ENCODE assay signal across 41 mouse cellular contexts in the genomic region with DNA sequence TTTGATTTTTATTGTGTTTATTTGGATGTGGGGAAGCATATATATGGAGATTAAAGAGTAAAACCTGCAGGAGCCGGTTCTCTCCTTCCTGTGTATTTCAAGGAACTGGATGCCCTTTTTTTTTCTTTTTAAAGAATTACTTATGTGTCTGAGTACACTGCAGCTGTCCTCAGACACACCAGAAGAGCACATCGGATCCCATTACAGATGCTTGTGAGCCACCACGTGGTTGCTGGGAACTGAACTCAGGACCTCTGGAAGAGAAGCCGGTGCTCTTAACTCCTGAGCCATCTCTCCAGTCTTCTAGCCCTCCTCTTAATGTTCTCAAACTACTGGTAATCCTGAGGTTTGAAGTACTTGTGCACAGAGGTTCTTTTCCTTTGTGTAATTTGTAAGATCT. TPM values are rescaled to one million over a fixed set of nuclear protein-coding genes. Genes with fewer than 3 reads are reported as not detected.
"Had no signal": no experiment of that assay in that cellular context is flagged by ENCODE, and none has a peak within 500 bp of the region (broad histone marks: within the 10 kb centered on the region; RNA-seq: fewer than 3 reads in every experiment).

No protein-coding gene starts in this region.

- H3K4me2 ChIP-seq: heart, embryonic 13.5 days; heart, embryonic 15.5 days; hindbrain, embryonic 12.5 days; hindbrain, embryonic 14.5 days; limb, embryonic 13.5 days; limb, embryonic 15.5 days; liver, embryonic 12.5 days had no signal

- H3K9ac ChIP-seq: heart, embryonic 13.5 days; heart, embryonic 15.5 days; hindbrain, embryonic 12.5 days; hindbrain, embryonic 14.5 days; limb, embryonic 13.5 days; limb, embryonic 15.5 days; liver, embryonic 12.5 days; liver, embryonic 14.5 days had no signal

- H3K27ac ChIP-seq: heart, adult 2 months; heart, embryonic 13.5 days; heart, embryonic 15.5 days; hindbrain, embryonic 10.5 days; hindbrain, embryonic 12.5 days; hindbrain, embryonic 14.5 days; limb, embryonic 13.5 days; limb, embryonic 15.5 days; liver, embryonic 12.5 days; liver, embryonic 14.5 days had no signal

- H3K27me3 ChIP-seq: heart, embryonic 13.5 days; heart, embryonic 15.5 days; hindbrain, embryonic 12.5 days; limb, embryonic 13.5 days; limb, embryonic 15.5 days; liver, embryonic 12.5 days had no signal

- DNase-seq: gastrocnemius, postnatal 25 days; heart, adult 2 months; heart, postnatal 14 days; heart, postnatal 4 days; kidney, adult 11 months; kidney, adult 2 months; kidney, adult 9 months; kidney, postnatal 10 days; kidney, postnatal 25 days; layer of hippocampus, adult 9-11 months; layer of hippocampus, postnatal 36 days; left cerebral cortex, postnatal 4 days had no signal

- H3K9me3 ChIP-seq: heart, embryonic 13.5 days; heart, embryonic 15.5 days; hindbrain, embryonic 10.5 days; hindbrain, embryonic 12.5 days; limb, embryonic 13.5 days; limb, embryonic 15.5 days; liver, embryonic 12.5 days had no signal

- H3K4me3 ChIP-seq: heart, adult 2 months; heart, embryonic 13.5 days; heart, embryonic 15.5 days; hindbrain, embryonic 10.5 days; hindbrain, embryonic 12.5 days; limb, embryonic 13.5 days; limb, embryonic 15.5 days; liver, embryonic 12.5 days had no signal

- ATAC-seq: hindbrain, embryonic 16.5 days; inflammation-experienced regulatory T-cells, adult 6 months; intestine, embryonic 16.5 days; liver, embryonic 12.5 days had no signal

RNA-seq across cellular contexts. Expression of gene 4930415O20Rik, which starts 32.9 kb away (rescaled TPM):
- total RNA-seq: granulocyte monocyte progenitor cell, adult 5-6 weeks; heart, postnatal 4 days; layer of hippocampus, adult 18-20 months; layer of hippocampus, adult 8-10 months; layer of hippocampus, postnatal 14 days; layer of hippocampus, postnatal 36 days; left cerebral cortex, adult 18-20 months; left cerebral cortex, adult 8-10 months; left cerebral cortex, postnatal 10 days; left cerebral cortex, postnatal 25 days; left cerebral cortex, postnatal 4 days; liver, adult 2 months had no signal
- polyA plus RNA-seq: heart, adult 2 months; hindbrain, embryonic 10.5 days; hindbrain, embryonic 14.5 days; inflammation-experienced regulatory T-cells, adult 6 months; limb, embryonic 13.5 days; limb, embryonic 15.5 days; liver, adult 2 months; liver, embryonic 12.5 days; liver, embryonic 14.5 days; liver, embryonic 16.5 days had no signal

RNA-seq across cellular contexts. Expression of gene Olfr279, which starts 45.7 kb away (rescaled TPM):
- total RNA-seq: gastrocnemius, adult 8-10 months; gastrocnemius, postnatal 25 days; gastrocnemius, postnatal 4 days; granulocyte monocyte progenitor cell, adult 5-6 weeks; heart, adult 2 months; heart, postnatal 14 days; heart, postnatal 4 days; layer of hippocampus, adult 18-20 months; layer of hippocampus, adult 8-10 months; layer of hippocampus, postnatal 36 days; left cerebral cortex, adult 18-20 months; left cerebral cortex, adult 8-10 months; left cerebral cortex, postnatal 10 days; left cerebral cortex, postnatal 25 days; left cerebral cortex, postnatal 4 days; liver, adult 2 months had no signal
- polyA plus RNA-seq: frontal cortex, adult 2 months; heart, adult 2 months; heart, embryonic 13.5 days; heart, embryonic 15.5 days; heart, postnatal 0 days; hindbrain, embryonic 10.5 days; hindbrain, embryonic 12.5 days; hindbrain, embryonic 14.5 days; hindbrain, embryonic 16.5 days; intestine, embryonic 16.5 days; kidney, adult 2 months; kidney, embryonic 16.5 days; large intestine, adult 2 months; limb, embryonic 11.5 days; limb, embryonic 13.5 days; limb, embryonic 15.5 days; liver, adult 2 months; liver, embryonic 12.5 days; liver, embryonic 14.5 days; liver, embryonic 16.5 days had no signal

RNA-seq across cellular contexts. Expression of gene Lalba, which starts 55.4 kb away (rescaled TPM):
- total RNA-seq: gastrocnemius, adult 8-10 months; gastrocnemius, postnatal 25 days; gastrocnemius, postnatal 4 days; granulocyte monocyte progenitor cell, adult 5-6 weeks; heart, adult 2 months; heart, postnatal 14 days; heart, postnatal 4 days; layer of hippocampus, adult 18-20 months; layer of hippocampus, adult 8-10 months; layer of hippocampus, postnatal 14 days; layer of hippocampus, postnatal 36 days; left cerebral cortex, adult 18-20 months; left cerebral cortex, adult 8-10 months; left cerebral cortex, postnatal 10 days; left cerebral cortex, postnatal 25 days; left cerebral cortex, postnatal 4 days; liver, adult 2 months had no signal
- polyA plus RNA-seq: frontal cortex, adult 2 months; heart, embryonic 13.5 days; heart, embryonic 15.5 days; hindbrain, embryonic 12.5 days; hindbrain, embryonic 14.5 days; hindbrain, embryonic 16.5 days; inflammation-experienced regulatory T-cells, adult 6 months; intestine, embryonic 16.5 days; kidney, adult 2 months; large intestine, adult 2 months; limb, embryonic 11.5 days; liver, adult 2 months; liver, embryonic 12.5 days; liver, embryonic 14.5 days; liver, embryonic 16.5 days had no signal
